Mouse (Mus musculus) lung, postnatal 0 days (tissue): ENCODE results near the gene Ap4e1.

Source experiments
- CTCF ChIP-seq: IDR thresholded peaks from 2 replicates; pipeline ENCODE4 v1.5.1; 2016; ENCODE audit warnings: antibody characterized with exemption, mild to moderate bottlenecking
- EP300 ChIP-seq: IDR thresholded peaks from 2 replicates; pipeline ENCODE4 v1.6.1; 2016; ENCODE audit warnings: antibody characterized with exemption, mild to moderate bottlenecking, control low read depth

DNA sequence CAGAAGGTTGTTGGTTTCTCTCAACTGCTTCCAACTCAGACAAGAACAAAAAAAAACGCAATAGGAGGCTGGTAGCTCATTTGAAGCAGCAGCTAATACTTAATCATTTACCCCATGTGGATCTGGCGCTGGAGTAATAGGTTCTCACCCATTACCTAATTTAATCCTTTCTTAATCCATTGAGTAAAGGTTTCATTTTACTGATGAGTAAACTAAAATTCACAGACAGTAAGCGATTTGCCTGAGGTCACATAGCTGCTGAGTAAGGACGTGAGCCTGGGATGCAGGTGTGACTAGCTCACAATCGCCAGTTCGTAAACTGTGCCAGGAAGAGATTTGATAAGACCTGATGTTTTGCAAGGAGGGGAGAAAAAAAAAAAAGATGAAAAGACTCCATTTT lies 31.1 kb upstream of the Ap4e1 start:
- TF ChIP-seq CTCF (no peak), EP300 (no peak)
